Mouse (Mus musculus) heart, adult 11 months (tissue): ENCODE results near the gene Auts2.

ENCODE experiments used
- DNase-seq: peaks from one replicate; pipeline ENCODE4 v3.0.0; 2022

Auts2 gene

DNA sequence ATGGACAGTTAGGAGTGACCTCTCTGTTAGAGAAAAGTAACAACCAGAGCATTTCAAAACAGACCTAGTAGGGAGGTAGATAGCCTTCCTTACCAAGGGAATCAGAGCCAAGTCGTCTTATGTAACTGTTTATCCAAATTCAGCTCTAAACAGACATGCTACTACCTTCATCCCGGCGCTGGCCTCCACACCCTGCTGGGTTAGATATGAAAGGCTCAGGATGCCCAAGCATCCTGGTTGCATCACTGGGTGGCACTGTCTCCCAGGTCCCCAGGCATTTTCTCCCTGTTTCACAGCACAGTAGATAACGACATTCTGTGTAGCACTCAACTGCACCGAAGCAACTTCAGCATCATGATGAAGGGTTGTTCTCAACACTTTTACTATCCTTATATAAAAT lies 154.4 kb downstream of the Auts2 start:
- peak; percentile 54 for DNase-seq

DNA sequence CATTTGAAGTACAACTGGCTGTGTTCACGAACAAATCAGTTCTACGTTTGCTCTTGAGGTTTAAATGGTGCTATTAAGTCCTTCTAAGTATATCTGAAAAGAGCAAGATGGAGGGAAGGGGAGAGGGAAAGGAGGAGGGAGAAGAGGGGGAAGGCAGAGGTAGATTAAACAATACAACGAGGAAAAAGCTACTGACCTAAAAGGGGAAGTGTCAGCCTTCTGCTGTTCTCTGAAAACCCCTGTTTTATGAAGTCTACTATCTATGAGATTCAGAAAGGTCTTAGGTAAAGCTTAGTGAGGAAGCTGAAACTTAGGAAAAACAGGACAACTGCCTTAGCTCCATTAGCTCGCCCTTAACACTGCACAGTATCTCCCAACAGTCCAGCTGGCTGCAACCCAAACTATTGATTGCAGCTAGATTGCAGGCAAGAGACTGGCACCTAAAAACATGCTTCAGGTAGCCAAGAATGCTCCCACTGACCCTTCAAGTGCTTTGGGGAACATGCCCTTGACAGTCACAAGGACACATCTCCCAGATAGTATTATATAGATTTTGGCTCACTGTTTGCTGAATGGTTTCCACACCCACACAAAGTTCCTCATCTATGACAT lies 157.8 kb downstream of the Auts2 start:
- DNase-seq = peak; percentile 39

DNA sequence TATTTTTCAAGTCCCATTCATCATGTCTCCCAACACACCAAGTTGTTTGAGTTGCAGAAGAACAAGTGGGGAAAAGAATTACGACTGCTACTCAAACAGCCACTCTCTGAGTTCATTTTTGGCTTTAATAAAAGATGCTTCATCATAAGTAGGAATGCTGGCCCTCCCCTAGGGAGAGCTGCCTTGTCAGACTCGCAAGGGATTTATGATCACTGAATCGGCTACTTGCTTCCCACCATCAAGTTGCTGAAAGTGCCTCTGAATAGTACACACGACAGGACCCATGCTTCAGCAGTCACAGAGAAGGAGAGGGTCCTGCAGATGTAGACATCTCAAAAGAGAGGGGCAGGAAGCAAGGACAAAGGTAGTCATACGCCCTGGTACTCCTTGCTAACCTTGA lies 162.9 kb downstream of the Auts2 start:
- DNase-seq = peak; percentile 61

DNA sequence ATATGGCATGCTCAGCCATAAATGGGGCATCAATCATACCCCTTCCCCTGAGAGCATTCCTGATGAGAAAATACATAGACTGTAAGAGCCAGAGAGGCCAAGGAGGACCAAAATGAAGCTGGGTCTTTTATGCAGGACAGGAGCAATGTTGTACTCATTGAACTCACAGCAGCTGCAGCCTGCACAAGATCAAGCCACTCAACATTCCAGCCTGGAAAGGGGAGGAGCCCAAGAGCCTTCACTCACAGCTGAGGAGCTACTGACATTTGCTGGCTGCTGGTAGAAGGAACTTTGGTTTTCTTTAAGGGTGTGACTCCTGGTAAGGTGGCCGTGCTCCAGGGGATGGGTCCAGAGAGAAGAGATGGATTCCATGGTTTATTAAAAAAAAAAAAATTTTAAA lies 164.2 kb downstream of the Auts2 start:
- no peak for DNase-seq

DNA sequence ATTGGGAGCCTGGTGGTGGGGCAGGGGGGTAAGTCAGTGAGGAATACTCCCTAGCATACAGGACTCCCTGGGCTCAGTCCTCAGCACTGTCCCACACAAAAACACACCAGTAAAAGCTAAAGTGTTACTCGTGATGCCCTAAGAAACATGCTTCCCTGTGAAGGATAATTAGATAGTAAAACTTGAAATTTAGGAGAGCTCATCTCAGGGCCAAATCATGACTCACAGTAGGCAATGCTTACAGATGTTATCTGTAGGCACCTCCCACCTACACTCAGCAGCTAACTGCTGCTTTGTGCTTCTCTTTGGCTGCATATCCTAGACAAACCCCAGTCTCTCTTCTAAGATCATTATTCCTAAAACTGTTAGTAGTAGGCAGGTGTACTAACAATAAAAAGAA lies 168.0 kb downstream of the Auts2 start:
- DNase-seq = no peak

DNA sequence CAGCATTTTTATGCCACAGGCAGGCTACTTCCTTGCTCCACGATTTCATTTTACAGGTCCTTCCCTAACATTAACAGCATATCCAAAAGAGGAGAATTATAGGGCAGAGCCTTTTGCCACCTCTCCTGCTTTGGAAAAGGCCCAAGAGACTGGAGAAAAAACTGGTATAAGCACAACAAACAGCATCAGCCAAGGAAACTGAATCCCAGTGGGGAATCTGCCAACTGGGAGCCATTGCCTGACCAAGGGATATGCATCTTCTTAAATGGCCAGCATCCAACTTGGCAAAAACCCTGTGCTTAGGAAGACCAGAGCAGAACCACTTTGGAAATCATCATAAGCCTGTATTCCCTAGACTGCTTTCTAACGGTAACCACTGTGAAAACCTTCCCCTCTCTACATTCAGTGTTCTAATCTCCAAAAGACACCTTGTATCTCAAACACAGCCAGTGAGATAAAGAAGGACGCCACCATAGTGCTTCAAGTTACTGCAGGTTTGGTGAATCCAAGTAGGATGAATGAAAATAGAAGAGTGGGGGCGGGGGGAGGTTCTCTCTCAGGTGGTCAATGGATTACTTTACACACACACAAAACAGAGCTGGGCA lies 169.6 kb downstream of the Auts2 start:
- DNase-seq = no peak

DNA sequence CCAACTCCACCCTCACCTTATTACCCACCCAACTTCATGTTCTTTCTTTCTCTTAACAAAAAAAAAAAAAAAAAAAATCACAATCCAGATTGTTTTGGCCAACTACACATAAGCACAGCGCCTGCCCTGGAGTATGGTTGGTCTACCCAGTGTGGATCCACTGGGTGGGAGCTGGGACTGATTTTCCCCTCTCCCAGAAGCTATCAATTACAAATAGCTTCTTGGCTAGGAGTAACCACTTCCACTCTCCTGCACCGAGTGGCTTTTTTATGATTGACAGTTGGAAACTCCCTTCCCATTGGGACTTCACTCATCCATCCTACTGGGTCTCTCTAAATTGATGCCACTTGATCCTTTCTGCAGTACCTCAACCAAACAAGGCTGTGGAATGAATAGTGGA lies 170.5 kb downstream of the Auts2 start:
- DNase-seq = no peak

DNA sequence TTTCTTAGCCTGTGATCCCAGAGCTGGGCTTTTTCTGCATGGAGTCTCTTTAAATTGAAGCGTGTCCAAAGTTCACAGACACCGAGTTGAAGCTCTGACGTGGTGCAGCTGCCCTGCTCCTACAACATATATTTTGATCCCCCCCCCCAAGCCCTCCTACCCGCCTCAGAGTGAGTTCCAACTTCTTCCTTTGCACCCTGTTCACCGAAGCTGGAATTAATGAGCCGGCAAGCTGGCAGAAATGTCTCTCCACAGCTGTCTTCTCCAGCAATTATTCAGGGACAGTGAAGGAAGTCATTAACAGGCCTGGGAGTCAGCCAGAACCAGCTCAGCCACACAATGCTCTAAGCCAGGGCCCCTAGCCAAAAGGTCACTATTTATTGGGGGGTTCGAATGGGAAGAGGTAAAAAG lies 174.5 kb downstream of the Auts2 start:
- peak; percentile 93 for DNase-seq

DNA sequence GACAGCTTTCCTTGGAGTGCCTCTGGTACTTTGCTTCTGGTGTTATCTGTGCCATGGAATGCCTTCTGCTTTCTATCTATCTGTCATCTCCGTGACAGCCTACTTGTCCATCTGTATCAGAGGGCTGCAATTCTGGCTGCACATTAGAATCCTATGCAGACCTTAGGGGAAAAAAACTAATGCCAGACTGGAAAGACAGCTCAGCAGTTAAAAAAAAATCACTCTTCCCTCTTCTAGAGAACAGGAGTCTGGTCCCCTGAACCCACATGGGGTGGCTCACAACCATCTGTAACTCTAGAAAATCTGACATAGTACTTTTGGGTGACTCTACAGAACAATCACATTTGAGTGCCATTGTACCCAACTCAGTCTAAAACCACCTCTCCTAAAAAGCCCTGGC lies 181.9 kb downstream of the Auts2 start:
- no peak for DNase-seq

DNA sequence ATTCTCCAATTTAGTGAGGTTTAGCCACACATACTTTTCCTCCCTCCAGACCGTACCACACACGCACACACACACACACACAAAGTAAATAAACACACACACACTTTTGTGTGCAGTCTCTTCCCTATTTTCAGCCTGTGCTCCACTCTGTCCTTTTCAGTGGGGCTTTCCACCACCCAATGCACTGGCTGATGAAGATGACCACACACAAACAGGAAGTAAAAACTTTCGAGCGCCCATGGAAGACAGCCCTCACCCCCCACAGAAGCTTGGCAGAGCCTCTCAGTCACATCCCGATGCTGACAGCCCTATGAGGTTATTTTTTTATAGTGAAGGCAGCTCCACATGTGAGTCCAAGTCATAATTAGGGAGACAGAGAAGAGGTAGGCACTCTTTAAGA lies 185.4 kb downstream of the Auts2 start:
- no peak for DNase-seq

DNA sequence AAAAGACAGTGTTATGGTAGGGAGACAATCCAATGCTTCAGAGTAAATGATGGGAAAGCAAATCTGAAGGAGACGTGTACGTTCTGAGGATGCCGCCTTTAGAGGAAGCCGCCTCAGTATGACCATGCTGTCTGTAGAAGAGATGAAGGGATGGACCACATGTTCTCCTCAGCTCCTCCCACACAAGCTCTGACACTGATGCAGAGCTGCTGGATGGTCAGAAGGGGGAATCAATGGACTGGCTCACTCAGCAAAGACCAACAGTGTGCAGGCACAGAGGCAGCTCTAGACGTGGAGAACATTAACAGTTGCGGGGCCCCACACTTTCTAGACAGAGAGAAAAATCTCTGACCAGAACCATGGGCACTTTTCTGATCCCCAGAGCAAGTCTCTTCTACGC lies 187.2 kb downstream of the Auts2 start:
- DNase-seq = no peak

DNA sequence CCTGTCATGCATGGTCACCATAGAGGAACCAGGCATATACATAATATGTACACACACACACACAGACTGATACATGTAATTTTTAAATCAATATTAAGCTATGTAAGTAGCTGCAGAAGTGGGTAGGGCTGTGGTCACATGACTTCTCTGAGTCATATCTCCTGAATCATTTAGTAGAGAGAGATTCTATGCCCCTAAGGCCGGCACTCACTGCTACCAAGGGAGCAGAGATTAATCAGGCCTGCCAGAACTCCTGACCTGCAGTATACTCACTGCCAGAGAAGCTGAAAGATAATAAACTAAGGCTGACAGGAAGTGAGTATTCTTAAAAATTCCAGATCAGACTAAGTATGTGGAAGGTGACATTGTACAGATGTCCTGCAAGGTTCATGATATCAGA lies 190.7 kb downstream of the Auts2 start:
- DNase-seq = no peak

DNA sequence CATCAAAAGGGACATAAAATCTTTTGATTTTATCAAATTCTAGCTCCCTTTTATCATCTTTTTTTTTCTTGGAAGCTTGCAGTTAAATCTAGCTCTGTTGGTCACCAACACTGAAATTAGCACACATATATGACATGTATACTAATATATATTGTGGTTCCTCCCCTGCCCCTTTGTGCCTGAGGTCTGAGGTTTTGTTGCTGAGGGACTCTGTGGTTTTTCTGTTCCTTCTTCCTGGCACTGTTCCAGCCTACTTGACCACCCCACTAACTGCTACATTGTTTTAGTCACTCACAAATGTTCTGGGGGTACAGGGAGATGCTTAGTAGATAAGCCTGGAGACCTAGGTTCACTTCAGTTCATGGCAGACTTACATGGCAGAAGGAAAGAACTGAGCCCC lies 192.0 kb downstream of the Auts2 start:
- no peak for DNase-seq

DNA sequence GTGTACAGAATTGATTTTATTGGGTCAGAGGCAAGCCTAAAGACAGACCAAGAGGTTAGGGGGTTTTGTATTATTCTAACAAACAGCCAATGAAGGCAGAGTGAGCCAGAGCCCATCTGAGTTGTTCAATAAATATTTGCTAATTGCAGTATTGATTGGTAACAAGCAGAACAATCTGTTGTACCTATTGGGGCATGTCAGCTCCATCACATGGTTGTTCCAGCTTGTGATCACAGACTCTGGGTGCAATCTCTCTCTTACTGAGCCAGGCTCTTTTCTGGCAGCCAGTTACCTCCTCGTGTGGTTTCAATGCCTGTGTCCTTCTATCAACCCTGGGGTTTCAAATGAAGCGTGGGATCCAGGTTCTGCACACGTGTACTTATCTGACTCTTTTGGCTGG lies 201.8 kb downstream of the Auts2 start:
- DNase-seq = no peak

DNA sequence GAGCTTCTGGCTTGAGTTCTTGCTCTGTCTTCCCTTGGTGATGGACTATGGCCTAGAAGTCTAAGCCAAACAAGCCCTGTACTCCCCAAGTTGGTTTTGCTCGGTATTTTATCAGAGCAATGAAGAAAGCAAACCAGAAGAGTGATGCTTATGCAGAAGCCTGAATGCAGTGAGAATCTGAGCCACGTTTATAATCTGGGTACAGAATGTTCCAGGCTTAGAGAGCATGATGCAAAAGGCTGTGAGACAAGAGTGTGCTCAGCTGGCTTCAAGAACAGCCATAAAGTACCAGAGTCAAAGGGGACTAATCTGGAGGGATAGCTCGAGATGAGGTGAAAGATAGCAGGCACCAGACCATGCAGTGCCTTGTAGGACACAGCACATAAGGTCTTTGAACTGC lies 205.5 kb downstream of the Auts2 start:
- peak; percentile 89 for DNase-seq

DNA sequence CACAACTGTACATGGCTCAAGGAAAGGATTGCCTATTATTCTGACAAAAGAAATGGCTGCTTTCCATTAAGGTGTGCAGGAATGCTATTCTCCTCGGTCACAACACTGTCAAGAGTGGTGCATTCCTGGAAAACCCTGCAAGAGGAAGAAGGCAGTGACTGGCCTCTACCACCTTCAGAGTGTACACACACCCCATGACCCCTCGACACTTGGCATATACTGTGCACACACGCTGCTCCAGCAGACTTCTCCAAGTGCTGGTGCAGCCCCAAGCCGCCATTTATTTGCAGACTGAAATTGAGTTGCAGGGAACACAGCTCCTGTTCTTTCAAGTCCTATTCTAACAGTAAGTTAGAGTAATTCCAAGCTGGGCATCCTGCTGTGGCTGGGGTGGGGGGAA lies 207.4 kb downstream of the Auts2 start:
- no peak for DNase-seq

DNA sequence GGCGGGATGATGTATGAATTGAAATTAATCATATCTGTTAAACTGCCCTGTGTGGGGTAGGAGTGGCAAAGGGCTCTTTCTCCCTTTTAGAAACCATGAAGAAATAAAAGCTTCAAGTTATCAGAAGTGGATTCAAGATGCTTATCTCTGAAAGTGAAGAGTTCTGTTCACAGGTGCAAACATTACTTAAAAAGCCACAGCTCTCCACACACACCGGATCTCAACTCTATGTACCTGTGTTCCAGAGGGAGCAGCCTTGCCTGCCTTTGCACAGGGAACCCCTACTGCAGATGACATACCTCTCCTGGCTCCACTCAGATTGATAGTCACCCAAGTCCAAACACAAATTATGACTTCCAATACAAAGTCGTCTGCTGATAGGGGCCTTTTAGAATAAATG lies 208.3 kb downstream of the Auts2 start:
- no peak for DNase-seq

DNA sequence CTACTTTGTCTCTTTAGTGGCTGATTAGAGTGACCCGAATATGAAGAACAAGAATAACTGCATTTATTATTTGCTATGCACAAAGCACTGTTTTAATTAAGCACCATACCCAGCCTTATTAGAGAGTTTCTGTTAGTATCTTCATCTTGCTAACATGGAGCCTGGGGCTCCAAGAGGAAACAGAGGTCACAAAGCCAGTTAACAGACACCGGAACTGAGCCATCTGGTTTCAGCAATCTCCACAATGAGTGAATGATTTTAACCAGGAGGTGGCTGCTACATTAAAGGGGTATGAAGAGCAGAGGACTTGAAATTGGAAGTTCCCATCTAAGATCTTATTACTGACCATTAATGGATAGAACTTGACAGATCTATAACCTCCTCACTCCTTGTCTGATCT lies 209.4 kb downstream of the Auts2 start:
- DNase-seq = no peak

DNA sequence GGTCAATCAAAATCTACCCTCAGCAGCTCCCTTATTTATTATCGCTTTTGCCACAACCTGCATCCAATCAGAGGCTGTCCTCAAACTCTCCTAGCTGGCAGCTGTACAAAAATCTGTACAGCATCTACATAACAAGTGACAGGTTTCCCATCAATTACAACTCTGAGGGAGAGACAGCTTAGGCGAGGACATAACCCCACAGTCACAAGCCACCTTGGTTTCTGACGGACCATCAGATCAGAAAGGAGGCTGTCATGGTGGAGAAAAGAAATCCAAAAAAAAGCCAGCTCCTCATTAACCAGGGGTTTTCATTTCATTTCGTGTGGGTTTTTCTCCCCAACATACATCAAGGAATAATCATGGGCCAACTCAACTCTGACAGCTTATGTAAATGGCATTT lies 210.6 kb downstream of the Auts2 start:
- DNase-seq = peak; percentile 58

DNA sequence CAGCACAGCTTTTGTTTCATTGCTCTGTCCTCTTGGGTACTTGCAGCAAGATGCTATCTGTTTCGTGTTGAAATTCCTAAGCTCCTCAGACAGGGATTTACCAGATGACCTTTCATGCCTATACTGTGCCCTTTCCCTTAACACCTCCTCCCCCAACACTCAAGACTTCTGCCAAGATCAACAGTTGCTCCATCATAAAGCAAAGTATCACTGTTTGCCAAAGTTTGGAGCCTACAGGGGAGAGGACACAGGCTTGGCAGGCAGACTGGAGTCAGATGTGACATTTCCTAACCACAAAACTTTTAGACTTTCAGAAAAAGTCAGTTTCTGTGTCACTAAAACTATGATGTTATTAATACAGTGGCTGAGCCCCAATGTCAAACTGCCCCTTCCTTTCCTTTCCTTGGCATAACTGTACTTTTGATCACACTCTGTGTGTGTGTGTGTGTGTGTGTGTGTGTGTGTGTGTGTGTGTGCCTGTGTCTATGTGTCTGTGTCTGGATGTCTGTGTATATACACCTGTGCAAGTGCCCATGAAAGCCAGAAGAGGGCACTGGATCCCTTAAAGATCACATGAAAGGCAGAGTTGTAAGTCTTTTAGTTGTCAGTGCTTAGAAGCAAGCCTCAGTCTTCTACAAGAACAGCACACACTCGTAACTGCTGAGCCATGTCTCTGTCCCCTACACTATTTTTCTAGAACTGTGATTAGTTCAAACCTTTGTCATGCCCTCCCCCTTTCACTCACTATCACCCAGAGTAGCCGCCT lies 213.8 kb downstream of the Auts2 start:
- peak; percentile 90 for DNase-seq

DNA sequence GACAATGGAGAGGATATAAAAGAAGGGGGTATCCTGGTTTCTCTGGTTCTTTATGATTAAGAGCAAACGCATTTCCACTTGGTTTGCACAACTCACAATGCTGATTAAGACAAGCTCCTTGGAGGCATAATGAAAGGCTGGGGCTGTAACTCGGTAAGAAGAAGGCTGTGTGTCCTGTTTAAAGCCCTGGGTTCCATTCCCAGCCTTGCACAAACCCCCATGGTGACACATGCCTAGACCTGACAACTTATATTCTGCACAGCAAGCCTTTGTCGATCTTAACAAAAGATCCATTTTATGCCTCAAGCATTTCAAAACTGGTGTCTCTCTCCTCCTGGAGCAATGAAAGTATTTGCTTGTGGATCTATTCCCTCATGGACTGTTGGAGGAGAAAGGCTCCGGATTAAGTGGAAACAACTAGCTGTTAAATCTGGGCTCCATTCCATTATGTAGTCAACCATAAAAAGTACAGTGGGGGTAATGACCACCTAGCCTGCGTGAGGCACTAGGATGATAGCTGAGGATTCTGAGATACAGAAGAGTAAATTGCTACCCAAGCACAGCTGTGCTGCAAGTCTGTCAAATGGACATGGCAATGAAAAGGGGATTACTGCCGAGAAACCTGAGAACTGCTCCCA lies 218.8 kb downstream of the Auts2 start:
- DNase-seq = no peak

DNA sequence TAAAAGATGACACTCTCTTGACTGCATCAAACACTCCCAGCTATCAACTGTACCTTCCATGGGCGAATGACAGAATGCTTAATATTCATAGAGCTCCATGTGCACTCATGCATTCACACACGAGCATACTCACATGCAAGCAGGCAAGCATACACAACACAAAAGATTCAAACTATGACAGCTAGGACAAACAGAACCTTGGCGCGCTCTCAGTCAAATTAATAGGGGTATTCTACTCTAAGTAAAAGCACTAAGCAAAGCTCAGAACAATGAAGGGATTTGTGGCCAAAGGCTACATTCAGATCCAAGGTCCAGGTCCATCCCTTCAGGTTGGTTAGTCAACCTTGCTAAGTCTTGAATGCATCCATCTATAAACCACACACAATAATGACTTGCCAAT lies 219.5 kb downstream of the Auts2 start:
- peak; percentile 25 for DNase-seq

DNA sequence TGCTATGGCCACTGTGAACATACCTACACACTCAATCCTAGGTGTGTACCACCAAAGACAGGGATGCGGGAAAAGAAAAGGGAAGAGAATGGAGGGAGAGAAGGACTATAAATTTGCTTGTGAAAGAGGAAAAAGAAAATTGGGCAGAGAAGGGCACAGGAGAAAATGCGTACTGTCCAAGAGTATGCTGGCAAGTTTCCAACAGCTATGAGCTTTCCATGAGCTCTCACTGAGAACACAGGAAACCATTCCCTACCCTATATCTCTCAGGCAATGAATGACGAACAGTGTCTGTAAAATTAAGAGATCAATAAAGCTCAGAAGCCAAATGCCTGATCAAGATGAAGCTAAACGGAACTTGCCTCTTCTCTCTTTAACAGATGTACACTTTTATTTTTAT lies 220.2 kb downstream of the Auts2 start:
- DNase-seq = peak; percentile 56
